Mouse (Mus musculus) hindbrain, embryonic 11.5 days (tissue): ENCODE measurements around the gene Prm3. TPM values are rescaled to one million over a fixed set of nuclear protein-coding genes. Genes with fewer than 3 reads are reported as not detected.
"Not testable (repeated sequence)": the region's sequence is repeated elsewhere in the genome, so short reads cannot be mapped to it uniquely, and the experiment has no call there.

Experiments
- ATAC-seq: fragments of 200-750 bp; cut with Nextera tagmentation; 2 replicates; pipeline ENCODE4 v1.8.0; 2017; ENCODE audit warnings: mild to moderate bottlenecking, moderate TSS enrichment, moderate library complexity; ENCODE audit not compliant: low FRiP score
- DNase-seq: peaks from one replicate; pipeline ENCODE4 v3.0.0-alpha.2; 2015; ENCODE audit warnings: low spot score
- H3K27ac ChIP-seq: fragments of 300-500 bp; sonication (generic); 2 replicates; pipeline ENCODE4 v1.5.1; 2014; ENCODE audit warnings: mild to moderate bottlenecking, low read depth, low read length
- H3K27me3 ChIP-seq: fragments of 300-500 bp; sonication (generic); 2 replicates; pipeline ENCODE4 v1.6.1; 2014; ENCODE audit warnings: mild to moderate bottlenecking, low read length, moderate library complexity, mixed read lengths; ENCODE audit not compliant: control insufficient read depth, insufficient read depth
- H3K36me3 ChIP-seq: fragments of 300-500 bp; sonication (generic); 2 replicates; pipeline ENCODE4 v1.6.1; 2014; ENCODE audit warnings: mild to moderate bottlenecking, low read length, moderate library complexity, mixed read lengths; ENCODE audit not compliant: control insufficient read depth, insufficient read depth
- H3K4me1 ChIP-seq: fragments of 300-500 bp; sonication (generic); replicated peaks from 2 replicates; pipeline ENCODE4 v1.6.1; 2014; ENCODE audit warnings: low read length, mixed read lengths; ENCODE audit not compliant: control insufficient read depth, insufficient read depth
- H3K4me2 ChIP-seq: fragments of 300-500 bp; sonication (generic); replicated peaks from 2 replicates; pipeline ENCODE4 v1.6.1; 2014; ENCODE audit warnings: mild to moderate bottlenecking, low read depth, low read length
- H3K4me3 ChIP-seq: fragments of 300-500 bp; sonication (generic); 2 replicates; pipeline ENCODE4 v1.5.1; 2014; ENCODE audit warnings: low read depth, low read length
- H3K9ac ChIP-seq: fragments of 300-500 bp; sonication (generic); 2 replicates; pipeline ENCODE4 v1.6.1; 2014; ENCODE audit warnings: low read depth, low read length
- H3K9me3 ChIP-seq: fragments of 300-500 bp; sonication (generic); 2 replicates; pipeline ENCODE4 v1.6.1; 2016; ENCODE audit warnings: low read length; ENCODE audit not compliant: control insufficient read depth
- WGBS: fragments of 180-500 bp; shearing (Covaris S2); extraction: QIAGEN DNeasy Blood & Tissue Kit; methylation state at CpG from one replicate; pipeline ENCODE4 v1.1.7; 2014; 5-methylcytosine and 5-hydroxymethylcytosine counted together
- polyA plus RNA-seq: library from polyadenylated mRNA; unstranded; fragments of >200 nt; fragmentation: Nextera tagmentation; extraction: Ambion mirVana; gene quantifications from 2 replicates; pipeline ENCODE4 v1.2.1, GENCODE M21; 2014

Prm3 gene
- polyA plus RNA-seq, 1 experiment from 2014 or later, result not detected

- ATAC-seq, result no peak
- Histone ChIP-seq H3K36me3 (no peaks in the 10 kb centered on the region), H3K27ac (no peak overlapping the region), H3K4me2 (no peak overlapping the region), H3K9me3 (no peaks in the 10 kb centered on the region), H3K4me3 (no peak overlapping the region), H3K4me1 (no peaks in the 10 kb centered on the region), H3K9ac (no peak overlapping the region), H3K27me3 (no peaks in the 10 kb centered on the region)
- WGBS, result 77% methylated on average over 4 of the region's 4 CpGs
- no peak for DNase-seq
Measured at GRCm38 (mm10) chr16:10813726-10814125, 23.0 kb upstream of the Prm3 start.

DNA sequence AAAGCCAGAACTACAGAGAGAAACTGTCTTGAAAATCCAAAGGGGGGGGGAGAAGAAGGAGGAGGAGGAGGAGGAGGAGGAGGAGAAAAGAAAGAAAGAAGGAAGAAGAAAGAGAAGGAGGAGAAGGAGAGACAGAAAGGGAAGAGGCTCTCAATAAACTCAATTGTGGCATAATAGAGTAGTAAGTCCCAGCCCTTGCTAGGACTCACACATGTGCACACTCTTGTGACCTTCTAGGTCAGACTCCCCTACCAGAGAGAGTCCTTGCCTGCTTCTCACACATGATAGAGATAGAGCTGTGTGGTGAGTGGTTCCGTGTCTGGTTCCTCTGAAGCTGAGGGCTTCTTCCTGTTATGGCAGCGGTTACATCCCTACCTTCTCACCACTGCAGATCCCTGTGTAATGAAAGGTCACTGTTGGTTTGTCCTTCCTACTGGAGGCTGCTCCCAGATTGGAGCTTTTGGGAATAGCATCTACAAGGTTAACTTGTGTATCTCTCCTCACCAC is 22.2 kb upstream of the Prm3 start, which contains the start of gene Gm11172:
Gene Gm11172 (plus strand): TSS at position 51 of the 507 bp plus-strand sequence.
- ATAC-seq, result no peak
- H3K4me2 ChIP-seq, result no peak within 1 kb of the TSS
- no peak within 1 kb of the TSS for H3K9ac ChIP-seq
- no peaks in the 10 kb centered on the region for H3K9me3 ChIP-seq
- H3K27me3 ChIP-seq, result no peaks in the 10 kb centered on the region
- no peak for DNase-seq
- no peaks in the 10 kb centered on the region for H3K4me1 ChIP-seq
- H3K36me3 ChIP-seq, result no peaks in the 10 kb centered on the region
- 95% methylated on average over 2 of the region's 2 CpGs for WGBS
- no peak within 1 kb of the TSS for H3K4me3 ChIP-seq
- H3K27ac ChIP-seq, result no peak within 1 kb of the TSS

DNA sequence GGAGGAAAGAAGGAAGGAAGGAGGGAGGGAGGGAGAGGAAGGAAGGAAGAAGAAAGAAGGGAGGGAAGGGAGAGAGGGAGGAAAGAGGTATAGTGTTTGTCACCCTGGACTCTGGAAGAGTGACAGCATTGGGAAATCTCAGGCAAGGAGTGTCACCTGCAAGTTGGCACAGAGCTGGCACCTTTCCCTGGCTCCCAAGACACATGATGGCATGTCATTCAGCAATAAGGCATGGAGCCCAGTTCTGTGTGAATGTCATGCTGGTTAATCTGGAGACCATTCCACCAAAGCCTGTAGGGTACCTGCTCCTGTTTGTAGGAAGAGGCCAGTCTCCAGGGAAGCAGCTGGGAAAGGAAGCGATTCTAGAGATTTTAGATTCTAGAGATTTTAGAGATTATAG is 19.7 kb upstream of the Prm3 start:
- no peak for ATAC-seq
- Histone ChIP-seq H3K27me3 (no peaks in the 10 kb centered on the region), H3K4me3 (no peak overlapping the region), H3K36me3 (no peaks in the 10 kb centered on the region), H3K4me2 (no peak overlapping the region), H3K27ac (no peak overlapping the region), H3K9ac (no peak overlapping the region), H3K9me3 (no peaks in the 10 kb centered on the region), H3K4me1 (no peaks in the 10 kb centered on the region)
- 91% methylated on average over 1 of the region's 1 CpGs for WGBS
- DNase-seq, result no peak

GRCm38 (mm10) chr16:10805789-10806527 is 15.2 kb upstream of the Prm3 start, which contains the start of gene Prm1:
Prm1 (minus strand) TSS chr16:10805839.
- WGBS, result 80% methylated on average over 10 of the region's 10 CpGs
- H3K36me3 ChIP-seq, result no peaks in the 10 kb centered on the region
- no peak within 1 kb of the TSS for H3K9ac ChIP-seq
- H3K27ac ChIP-seq, result no peak within 1 kb of the TSS
- H3K4me1 ChIP-seq, result no peaks in the 10 kb centered on the region
- H3K27me3 ChIP-seq, result no peaks in the 10 kb centered on the region
- DNase-seq (no peak), ATAC-seq (no peak)
- no peak within 1 kb of the TSS for H3K4me2 ChIP-seq
- no peaks in the 10 kb centered on the region for H3K9me3 ChIP-seq
- no peak within 1 kb of the TSS for H3K4me3 ChIP-seq

GRCm38 (mm10) chr16:10802420-10802819 is 11.7 kb upstream of the Prm3 start:
- H3K9me3 ChIP-seq, H3K4me3 ChIP-seq, H3K9ac ChIP-seq, DNase-seq, H3K4me2 ChIP-seq, H3K27ac ChIP-seq, H3K36me3 ChIP-seq, H3K4me1 ChIP-seq, ATAC-seq, H3K27me3 ChIP-seq: not testable (repeated sequence)
- WGBS, result 88% methylated on average over 3 of the region's 3 CpGs

DNA sequence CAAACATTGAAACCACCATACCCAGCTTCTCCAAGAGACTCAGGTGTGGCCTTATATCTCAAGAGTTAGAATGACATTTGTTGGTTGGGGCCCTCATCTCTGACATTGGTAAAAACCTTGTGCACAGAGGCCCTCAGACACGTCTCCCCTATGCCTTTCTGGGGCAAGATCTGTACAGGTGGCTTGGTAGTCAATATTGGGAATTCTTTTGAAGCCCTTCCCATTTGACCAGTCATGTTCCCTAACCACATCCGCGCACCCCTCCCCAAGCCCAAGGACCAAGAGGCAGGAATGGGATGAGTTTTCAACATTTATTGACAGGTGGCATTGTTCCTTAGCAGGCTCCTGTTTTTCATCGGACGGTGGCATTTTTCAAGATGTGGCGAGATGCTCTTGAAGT is 5.3 kb upstream of the Prm3 start, which contains the start of gene Prm2:
Gene Prm2 (minus strand): TSS at position 101 of the 400 bp plus-strand sequence.
- Histone ChIP-seq H3K9ac (no peak within 1 kb of the TSS), H3K9me3 (no peaks in the 10 kb centered on the region), H3K4me2 (no peak within 1 kb of the TSS), H3K4me1 (no peaks in the 10 kb centered on the region), H3K27me3 (no peaks in the 10 kb centered on the region; the same call in 1 of the 2 replicates), H3K36me3 (no peaks in the 10 kb centered on the region), H3K27ac (no peak within 1 kb of the TSS), H3K4me3 (no peak within 1 kb of the TSS)
- ATAC-seq (no peak), DNase-seq (no peak)
- 80% methylated on average over 6 of the region's 6 CpGs for WGBS

GRCm38 (mm10) chr16:10788866-10789265 is 1.8 kb downstream of the Prm3 start:
- Histone ChIP-seq H3K4me3 (no peak overlapping the region), H3K27ac (no peak overlapping the region), H3K36me3 (no peaks in the 10 kb centered on the region), H3K9me3 (no peaks in the 10 kb centered on the region), H3K27me3 (peaks cover 10% of the 10 kb centered on the region), H3K9ac (no peak overlapping the region), H3K4me1 (no peaks in the 10 kb centered on the region; the same call in 1 of the 2 replicates), H3K4me2 (no peak overlapping the region)
- no peak for ATAC-seq
- DNase-seq, result no peak
- 47% methylated on average over 4 of the region's 4 CpGs for WGBS

- ATAC-seq (no peak), DNase-seq (no peak)
- H3K9ac ChIP-seq, result no peak within 1 kb of the TSS
- H3K4me3 ChIP-seq, result no peak within 1 kb of the TSS
- no peak within 1 kb of the TSS for H3K27ac ChIP-seq
- H3K36me3 ChIP-seq, result no peaks in the 10 kb centered on the region
- no peaks in the 10 kb centered on the region for H3K9me3 ChIP-seq
- H3K4me2 ChIP-seq, result no peak within 1 kb of the TSS
- H3K4me1 ChIP-seq, result no peaks in the 10 kb centered on the region; the same call in 1 of the 2 replicates
- H3K27me3 ChIP-seq, result peaks cover 13% of the 10 kb centered on the region
- 53% methylated on average over 16 of the region's 16 CpGs for WGBS
Measured at GRCm38 (mm10) chr16:10788271-10788670, 2.4 kb downstream of the Prm3 start, which contains the start of gene Tnp2. Tnp2 (minus strand) TSS chr16:10788660.
